Mouse (Mus musculus) lung, embryonic 15.5 days (tissue): ENCODE data around the gene Bak1. TPM values are rescaled to one million over a fixed set of nuclear protein-coding genes. Genes with fewer than 3 reads are reported as not detected.

Experiments
- ATAC-seq: fragments of 200-750 bp; cut with Nextera tagmentation; 2 replicates; pipeline ENCODE4 v1.8.0; 2017; ENCODE audit warnings: moderate number of reproducible peaks, borderline replicate concordance; ENCODE audit not compliant: low FRiP score, low TSS enrichment; ENCODE audit errors: extremely low read depth
- H3K27ac ChIP-seq: fragments of 300-500 bp; sonication (generic); 2 replicates; pipeline ENCODE4 v1.5.1; 2015; ENCODE audit warnings: moderate library complexity, mild to moderate bottlenecking, inconsistent platforms
- H3K27me3 ChIP-seq: fragments of 300-500 bp; sonication (generic); 2 replicates; pipeline ENCODE4 v1.6.1; 2015; ENCODE audit warnings: inconsistent platforms
- H3K36me3 ChIP-seq: fragments of 300-500 bp; sonication (generic); 2 replicates; pipeline ENCODE4 v1.6.1; 2015; ENCODE audit warnings: inconsistent platforms
- H3K4me1 ChIP-seq: fragments of 300-500 bp; sonication (generic); 2 replicates; pipeline ENCODE4 v1.6.1; 2015; ENCODE audit warnings: inconsistent platforms
- H3K4me2 ChIP-seq: fragments of 300-500 bp; sonication (generic); 2 replicates; pipeline ENCODE4 v1.6.1; 2015; ENCODE audit warnings: inconsistent platforms, mild to moderate bottlenecking, moderate library complexity
- H3K4me3 ChIP-seq: fragments of 300-500 bp; sonication (generic); 2 replicates; pipeline ENCODE4 v1.5.1; 2015; ENCODE audit warnings: mild to moderate bottlenecking, inconsistent platforms
- H3K9ac ChIP-seq: fragments of 300-500 bp; sonication (generic); 2 replicates; pipeline ENCODE4 v1.6.1; 2015; ENCODE audit warnings: inconsistent platforms
- H3K9me3 ChIP-seq: fragments of 300-500 bp; sonication (generic); 2 replicates; pipeline ENCODE4 v1.6.1; 2016; ENCODE audit warnings: inconsistent platforms
- WGBS: fragments of 180-500 bp; shearing (Covaris S2); methylation state at CpG from one replicate; pipeline ENCODE4 v1.1.7; 2015; 5-methylcytosine and 5-hydroxymethylcytosine counted together
- polyA plus RNA-seq: library from polyadenylated mRNA; unstranded; fragments of >200 nt; fragmentation: Nextera tagmentation; extraction: Ambion mirVana; gene quantifications from 2 replicates; pipeline ENCODE4 v1.2.1, GENCODE M21; 2015

The Bak1 gene
- polyA plus RNA-seq, 1 experiment from 2014 or later, result 5.2 TPM

GRCm38 (mm10) chr17:27018555-27019196, 10.1 kb downstream of the Bak1 start:
- H3K27ac ChIP-seq, result peak overlapping the region; percentile 25; the same call in 1 of the 2 replicates
- peak overlapping the region; percentile 61; the same call in 1 of the 2 replicates for H3K9ac ChIP-seq
- 35% methylated on average over 12 of the region's 12 CpGs for WGBS
- no peak; the same call in 1 of the 2 replicates for ATAC-seq
- peaks cover 14% of the 10 kb centered on the region for H3K4me1 ChIP-seq
- no peaks in the 10 kb centered on the region for H3K27me3 ChIP-seq
- no peaks in the 10 kb centered on the region for H3K9me3 ChIP-seq
- peak overlapping the region; percentile 54 for H3K4me3 ChIP-seq
- H3K4me2 ChIP-seq, result peak overlapping the region; percentile 79
- peaks cover 36% of the 10 kb centered on the region for H3K36me3 ChIP-seq

- peak overlapping the region; percentile 79 for H3K4me2 ChIP-seq
- peak overlapping the region; percentile 54 for H3K4me3 ChIP-seq
- peak overlapping the region; percentile 25 for H3K27ac ChIP-seq
- peaks cover 31% of the 10 kb centered on the region for H3K36me3 ChIP-seq
- 6% methylated on average over 34 of the region's 34 CpGs for WGBS
- ATAC-seq, result peak; percentile 71
- peak overlapping the region; percentile 61 for H3K9ac ChIP-seq
- peaks cover 14% of the 10 kb centered on the region for H3K4me1 ChIP-seq
- no peaks in the 10 kb centered on the region for H3K27me3 ChIP-seq
- H3K9me3 ChIP-seq, result no peaks in the 10 kb centered on the region
Measured at GRCm38 (mm10) chr17:27017564-27018499, 11.0 kb downstream of the Bak1 start.

GRCm38 (mm10) chr17:27012909-27013308, 15.9 kb downstream of the Bak1 start:
- no peak overlapping the region for H3K27ac ChIP-seq
- H3K4me1 ChIP-seq, result peaks cover 7% of the 10 kb centered on the region; the same call in 1 of the 2 replicates
- no peak overlapping the region for H3K4me2 ChIP-seq
- ATAC-seq, result no peak
- no peaks in the 10 kb centered on the region for H3K27me3 ChIP-seq
- no peaks in the 10 kb centered on the region for H3K9me3 ChIP-seq
- no peak overlapping the region for H3K4me3 ChIP-seq
- 20% methylated on average over 6 of the region's 6 CpGs for WGBS
- H3K9ac ChIP-seq, result no peak overlapping the region
- H3K36me3 ChIP-seq, result no peaks in the 10 kb centered on the region

- no peak for ATAC-seq
- H3K4me2 ChIP-seq, result no peak overlapping the region
- no peaks in the 10 kb centered on the region for H3K9me3 ChIP-seq
- peaks cover under 1% of the 10 kb centered on the region; the same call in 1 of the 2 replicates for H3K4me1 ChIP-seq
- H3K4me3 ChIP-seq, result no peak overlapping the region
- no peaks in the 10 kb centered on the region for H3K27me3 ChIP-seq
- H3K36me3 ChIP-seq, result no peaks in the 10 kb centered on the region
- H3K9ac ChIP-seq, result no peak overlapping the region
- H3K27ac ChIP-seq, result no peak overlapping the region
- WGBS, result 51% methylated on average over 14 of the region's 14 CpGs
Measured at GRCm38 (mm10) chr17:27011998-27012672, 16.7 kb downstream of the Bak1 start.

- H3K4me3 ChIP-seq, result no peak overlapping the region
- WGBS, result 87% methylated on average over 10 of the region's 10 CpGs
- ATAC-seq, result no peak
- no peak overlapping the region for H3K27ac ChIP-seq
- H3K36me3 ChIP-seq, result no peaks in the 10 kb centered on the region
- no peak overlapping the region for H3K9ac ChIP-seq
- no peaks in the 10 kb centered on the region for H3K9me3 ChIP-seq
- H3K4me1 ChIP-seq, result no peaks in the 10 kb centered on the region; the same call in 1 of the 2 replicates
- no peaks in the 10 kb centered on the region for H3K27me3 ChIP-seq
- no peak overlapping the region for H3K4me2 ChIP-seq
Measured at GRCm38 (mm10) chr17:27011167-27011566, 17.6 kb downstream of the Bak1 start.

GRCm38 (mm10) chr17:27008277-27008676, 20.5 kb downstream of the Bak1 start:
- H3K4me1 ChIP-seq, result peaks cover 3% of the 10 kb centered on the region; the same call in 1 of the 2 replicates
- no peak overlapping the region for H3K27ac ChIP-seq
- H3K27me3 ChIP-seq, result 0 out of 2 replicates have a peak, but pooled peaks cover 5% of the 10 kb centered on the region
- no peak overlapping the region for H3K4me2 ChIP-seq
- no peaks in the 10 kb centered on the region for H3K36me3 ChIP-seq
- H3K4me3 ChIP-seq, result no peak overlapping the region
- H3K9ac ChIP-seq, result no peak overlapping the region
- ATAC-seq, result no peak
- H3K9me3 ChIP-seq, result no peaks in the 10 kb centered on the region
- WGBS, result 77% methylated on average over 2 of the region's 2 CpGs

- ATAC-seq, result no peak
- 0 out of 2 replicates have a peak, but pooled peaks cover 5% of the 10 kb centered on the region for H3K27me3 ChIP-seq
- H3K36me3 ChIP-seq, result no peaks in the 10 kb centered on the region
- peaks cover 3% of the 10 kb centered on the region; the same call in 1 of the 2 replicates for H3K4me1 ChIP-seq
- no peak overlapping the region for H3K9ac ChIP-seq
- no peak overlapping the region for H3K27ac ChIP-seq
- H3K9me3 ChIP-seq, result no peaks in the 10 kb centered on the region
- peak overlapping the region; percentile 3; the same call in 1 of the 2 replicates for H3K4me2 ChIP-seq
- no peak overlapping the region for H3K4me3 ChIP-seq
- WGBS, result 39% methylated on average over 11 of the region's 11 CpGs
Measured at GRCm38 (mm10) chr17:27005644-27006043, 23.2 kb downstream of the Bak1 start.

- Histone ChIP-seq H3K27ac (no peak overlapping the region), H3K27me3 (0 out of 2 replicates have a peak, but pooled peaks cover 5% of the 10 kb centered on the region), H3K4me3 (no peak overlapping the region), H3K4me1 (peaks cover 3% of the 10 kb centered on the region; the same call in 1 of the 2 replicates), H3K9me3 (no peaks in the 10 kb centered on the region), H3K9ac (no peak overlapping the region), H3K4me2 (peak overlapping the region; percentile 3; the same call in 1 of the 2 replicates), H3K36me3 (no peaks in the 10 kb centered on the region)
- no peak for ATAC-seq
- WGBS, result 30% methylated on average over 19 of the region's 19 CpGs
Measured at GRCm38 (mm10) chr17:27004903-27005485, 23.8 kb downstream of the Bak1 start.

- no peak overlapping the region for H3K27ac ChIP-seq
- H3K9me3 ChIP-seq, result no peaks in the 10 kb centered on the region
- H3K36me3 ChIP-seq, result no peaks in the 10 kb centered on the region
- H3K27me3 ChIP-seq, result 0 out of 2 replicates have a peak, but pooled peaks cover 5% of the 10 kb centered on the region
- peaks cover 3% of the 10 kb centered on the region; the same call in 1 of the 2 replicates for H3K4me1 ChIP-seq
- WGBS, result 33% methylated on average over 9 of the region's 9 CpGs
- H3K9ac ChIP-seq, result no peak overlapping the region
- ATAC-seq, result no peak
- no peak overlapping the region for H3K4me3 ChIP-seq
- H3K4me2 ChIP-seq, result no peak overlapping the region
Measured at GRCm38 (mm10) chr17:27004431-27004830, 24.4 kb downstream of the Bak1 start.

- no peak overlapping the region for H3K27ac ChIP-seq
- ATAC-seq, result no peak
- peaks cover 3% of the 10 kb centered on the region; the same call in 1 of the 2 replicates for H3K4me1 ChIP-seq
- WGBS, result 51% methylated on average over 6 of the region's 6 CpGs
- no peaks in the 10 kb centered on the region for H3K9me3 ChIP-seq
- 0 out of 2 replicates have a peak, but pooled peaks cover 5% of the 10 kb centered on the region for H3K27me3 ChIP-seq
- H3K9ac ChIP-seq, result no peak overlapping the region
- H3K4me3 ChIP-seq, result no peak overlapping the region
- H3K4me2 ChIP-seq, result no peak overlapping the region
- no peaks in the 10 kb centered on the region for H3K36me3 ChIP-seq
Measured at GRCm38 (mm10) chr17:27001889-27002288, 26.9 kb downstream of the Bak1 start.

- WGBS, result 76% methylated on average over 7 of the region's 7 CpGs
- Histone ChIP-seq H3K27ac (no peak overlapping the region), H3K4me3 (no peak overlapping the region), H3K36me3 (no peaks in the 10 kb centered on the region), H3K9me3 (no peaks in the 10 kb centered on the region), H3K27me3 (0 out of 2 replicates have a peak, but pooled peaks cover 5% of the 10 kb centered on the region), H3K4me2 (no peak overlapping the region), H3K4me1 (peaks cover 3% of the 10 kb centered on the region), H3K9ac (no peak overlapping the region)
- no peak for ATAC-seq
Measured at GRCm38 (mm10) chr17:27001151-27001550, 27.7 kb downstream of the Bak1 start.
